Comparison of ENCODE assay signal across 10 mouse cellular contexts in the genomic region with DNA sequence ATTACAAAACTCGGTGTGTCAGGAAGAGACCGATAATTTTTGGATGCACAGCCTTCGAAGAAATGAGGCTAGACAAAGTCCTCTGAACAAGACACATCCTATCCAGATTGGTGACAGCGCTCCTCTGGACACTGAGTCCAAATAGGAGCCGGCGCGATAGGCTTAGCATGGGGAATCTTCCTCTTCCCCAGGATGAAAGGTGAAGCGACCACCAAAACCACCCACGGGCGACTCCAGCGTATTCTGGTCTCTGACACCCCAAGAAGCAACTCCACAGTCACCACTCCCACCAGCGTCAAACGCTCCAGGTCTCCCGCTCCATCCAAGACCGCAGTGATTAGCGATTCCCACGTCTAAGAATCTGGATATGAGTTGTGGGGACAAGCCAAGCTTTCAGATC. TPM values are rescaled to one million over a fixed set of nuclear protein-coding genes. Genes with fewer than 3 reads are reported as not detected.
A peak's percentile ranks its signal among the peaks of the same experiment; 100 is the strongest.
DNase-seq lines count a peak whose midpoint lies in the region; ATAC-seq lines count a peak whose summit lies in the region.
"Had no signal": no experiment of that assay in that cellular context is flagged by ENCODE, and none has a peak within 500 bp of the region (broad histone marks: within the 10 kb centered on the region; RNA-seq: fewer than 3 reads in every experiment).

No protein-coding gene starts in this region.

- H3K4me1 ChIP-seq in heart, embryonic 13.5 days = peaks cover 23% of the 10 kb centered on the region
- H3K4me1 ChIP-seq in hindbrain, embryonic 10.5 days (replicated peaks) = peaks cover 42% of the 10 kb centered on the region
- H3K4me1 ChIP-seq in midbrain, embryonic 13.5 days (replicated peaks) = peaks cover 27% of the 10 kb centered on the region

- 2% methylated on average over 17 of the region's 17 CpGs for WGBS in heart, embryonic 13.5 days
- WGBS in hindbrain, embryonic 10.5 days = 1% methylated on average over 17 of the region's 17 CpGs
- WGBS in midbrain, embryonic 13.5 days = 1% methylated on average over 17 of the region's 17 CpGs

- peak overlapping the region; percentile 68 for H3K4me3 ChIP-seq in heart, embryonic 13.5 days
- H3K4me3 ChIP-seq in hindbrain, embryonic 10.5 days = peak overlapping the region; percentile 77
- peak overlapping the region; percentile 75 for H3K4me3 ChIP-seq in midbrain, embryonic 13.5 days (replicated peaks)

- no peaks in the 10 kb centered on the region for H3K9me3 ChIP-seq in heart, embryonic 13.5 days
- no peaks in the 10 kb centered on the region for H3K9me3 ChIP-seq in hindbrain, embryonic 10.5 days
- no peaks in the 10 kb centered on the region for H3K9me3 ChIP-seq in midbrain, embryonic 13.5 days

- H3K36me3 ChIP-seq in heart, embryonic 13.5 days = no peaks in the 10 kb centered on the region
- H3K36me3 ChIP-seq in hindbrain, embryonic 10.5 days = no peaks in the 10 kb centered on the region
- H3K36me3 ChIP-seq in midbrain, embryonic 13.5 days = no peaks in the 10 kb centered on the region
- H3K36me3 ChIP-seq: G1E had no signal

- peak overlapping the region; percentile 84 for H3K9ac ChIP-seq in heart, embryonic 13.5 days
- peak overlapping the region; percentile 71 for H3K9ac ChIP-seq in midbrain, embryonic 13.5 days (replicated peaks)
- H3K9ac ChIP-seq: liver, embryonic 14.5 days had no signal

- H3K27me3 ChIP-seq in heart, embryonic 13.5 days (replicated peaks) = peaks cover 51% of the 10 kb centered on the region
- peaks cover 46% of the 10 kb centered on the region for H3K27me3 ChIP-seq in hindbrain, embryonic 10.5 days (ENCODE audit: insufficient read depth, poor library complexity, severe bottlenecking)
- peaks cover 46% of the 10 kb centered on the region for H3K27me3 ChIP-seq in midbrain, embryonic 13.5 days

- H3K4me2 ChIP-seq in heart, embryonic 13.5 days = peak overlapping the region; percentile 98
- peak overlapping the region; percentile 96 for H3K4me2 ChIP-seq in midbrain, embryonic 13.5 days (replicated peaks)

- no peak overlapping the region for H3K27ac ChIP-seq in heart, embryonic 13.5 days (replicated peaks)
- peak overlapping the region; percentile 9; the same call in 1 of the 2 replicates for H3K27ac ChIP-seq in hindbrain, embryonic 10.5 days
- H3K27ac ChIP-seq in midbrain, embryonic 13.5 days = no peak overlapping the region
- H3K27ac ChIP-seq: liver, embryonic 14.5 days had no signal

- intact Hi-C loops in heart, postnatal 14 days (cut with DNase I) = loop anchor here (5.0 to 10.0 kb wide), 4 partner anchors 61 to 309 kb away; no protein-coding TSS in a partner anchor

- no peak for ATAC-seq in heart, embryonic 13.5 days (ENCODE audit: extremely low read depth, insufficient number of reproducible peaks, low FRiP score, low TSS enrichment)
- no peak for ATAC-seq in midbrain, embryonic 13.5 days

- DNase-seq in heart, postnatal 14 days = no peak
- peak; percentile 26 for DNase-seq in embryo, embryonic 11 days
- DNase-seq in hindbrain, embryonic 10.5 days (ENCODE audit: low spot score) = no peak
- no peak for DNase-seq in cerebellum, adult 11-12 months
- no peak for DNase-seq in layer of hippocampus, postnatal 25 days (ENCODE audit: extremely low spot score in 1 of 2, low spot score in 1 of 2)
- no peak for DNase-seq in kidney, postnatal 25 days

RNA-seq across cellular contexts. Expression of a gene that starts 1.1 kb away (rescaled TPM):
- 36.8 and 39.8 TPM in 2 replicates for polyA plus RNA-seq in heart, embryonic 13.5 days (2015; fragmentation: Nextera tagmentation; extraction: Ambion mirVana)
- total RNA-seq in heart, postnatal 14 days (2021) = 10 to 100 TPM; 45.9 to 49.2 TPM
- polyA plus RNA-seq in hindbrain, embryonic 10.5 days (2016; fragmentation: Nextera tagmentation; extraction: Ambion mirVana) = 19.3 and 20.9 TPM in 2 replicates
- 31.4 and 33.4 TPM in 2 replicates for polyA plus RNA-seq in midbrain, embryonic 13.5 days (2015; fragmentation: Nextera tagmentation; extraction: Ambion mirVana)
- 10 to 100 TPM; 50.5 to 54.6 TPM for total RNA-seq in layer of hippocampus, postnatal 25 days (2021)
